ENCODE assay signal across 14 mouse cellular contexts in genomic region chr10:80254331-80255297, GRCm38 (mm10).
"Had no signal": no experiment of that assay in that cellular context is flagged by ENCODE, and none has a peak within 500 bp of the region (broad histone marks: within the 10 kb centered on the region; RNA-seq: fewer than 3 reads in every experiment).

No protein-coding gene starts in this region.

- H3K9me3 ChIP-seq: limb, embryonic 12.5 days; midbrain, embryonic 12.5 days had no signal

- H3K27ac ChIP-seq: limb, embryonic 12.5 days; liver, embryonic 14.5 days; midbrain, embryonic 12.5 days; stomach, postnatal 0 days had no signal

- H3K4me3 ChIP-seq: limb, embryonic 12.5 days; midbrain, embryonic 12.5 days had no signal

- ATAC-seq: lung, postnatal 0 days; midbrain, embryonic 16.5 days had no signal

- H3K27me3 ChIP-seq: limb, embryonic 12.5 days; midbrain, embryonic 12.5 days had no signal

- DNase-seq: kidney, adult 18-20 months; kidney, postnatal 10 days; kidney, postnatal 4 days; layer of hippocampus, postnatal 36 days; liver; lung, adult 2 months; lung, postnatal 36 days; thymus, postnatal 36 days had no signal

- H3K9ac ChIP-seq: limb, embryonic 12.5 days; liver, embryonic 14.5 days; midbrain, embryonic 12.5 days had no signal
